Mouse (Mus musculus): Measurements from ENCODE around the gene Crygc.
"Not testable (repeated sequence)": the region's sequence is repeated elsewhere in the genome, so short reads cannot be mapped to it uniquely, and the experiment has no call there.

Crygc gene

GRCm38 (mm10) chr1:65051696-65052095, 21.8 kb downstream of the Crygc start:
- DNase-seq = no peak

DNA sequence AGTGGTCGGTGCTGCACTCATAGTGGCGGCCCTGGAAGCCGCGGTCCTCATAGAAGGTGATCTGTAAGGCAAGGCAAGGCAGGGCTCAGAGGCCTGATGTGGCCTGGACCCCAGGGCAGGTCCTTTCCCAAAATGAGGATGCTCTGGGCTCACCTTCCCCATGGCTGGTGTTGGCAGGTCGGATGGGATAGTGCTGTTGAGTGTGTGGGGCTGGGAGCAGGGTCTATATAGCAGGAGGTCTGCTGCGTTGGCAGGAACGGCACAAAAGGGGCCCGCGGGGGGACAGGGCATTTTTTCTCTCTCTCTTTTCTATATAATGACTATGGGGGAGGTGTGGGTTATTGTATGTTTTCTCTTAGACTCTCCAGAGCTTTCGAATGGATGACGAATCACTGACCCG, 22.5 kb downstream of the Crygc start, which contains the start of gene Cryge:
Gene Cryge (minus strand): TSS at position 198 of the 400 bp plus-strand sequence.
- not testable (repeated sequence) for DNase-seq

GRCm38 (mm10) chr1:65048781-65049180, 24.7 kb downstream of the Crygc start:
- DNase-seq = peak; percentile 46

- DNase-seq = peak; percentile 14
Observed at GRCm38 (mm10) chr1:65046401-65047109, 26.9 kb downstream of the Crygc start.

DNA sequence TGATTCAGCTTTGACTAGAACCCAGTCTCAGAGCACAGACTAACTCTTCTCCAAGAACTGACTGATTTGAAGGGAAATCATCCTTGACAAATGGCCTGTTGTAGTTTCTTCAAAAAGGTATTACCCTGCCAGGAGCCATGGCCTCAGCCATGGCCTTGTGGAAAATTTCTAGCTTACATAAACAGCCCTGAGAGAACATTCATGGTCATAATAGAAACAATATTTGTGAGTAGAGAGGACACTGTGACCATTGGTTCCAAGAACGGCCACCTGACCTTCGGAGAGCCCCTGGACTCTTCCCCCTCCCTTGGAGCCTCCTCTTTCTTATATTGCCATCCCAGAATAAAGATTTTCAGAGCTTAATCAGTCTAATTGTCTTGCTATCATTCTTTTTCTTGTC, 30.1 kb downstream of the Crygc start:
- no peak for DNase-seq

- no peak for DNase-seq
Observed at GRCm38 (mm10) chr1:65041837-65042236, 31.7 kb downstream of the Crygc start.

GRCm38 (mm10) chr1:65040806-65041205, 32.7 kb downstream of the Crygc start:
- no peak for DNase-seq

DNA sequence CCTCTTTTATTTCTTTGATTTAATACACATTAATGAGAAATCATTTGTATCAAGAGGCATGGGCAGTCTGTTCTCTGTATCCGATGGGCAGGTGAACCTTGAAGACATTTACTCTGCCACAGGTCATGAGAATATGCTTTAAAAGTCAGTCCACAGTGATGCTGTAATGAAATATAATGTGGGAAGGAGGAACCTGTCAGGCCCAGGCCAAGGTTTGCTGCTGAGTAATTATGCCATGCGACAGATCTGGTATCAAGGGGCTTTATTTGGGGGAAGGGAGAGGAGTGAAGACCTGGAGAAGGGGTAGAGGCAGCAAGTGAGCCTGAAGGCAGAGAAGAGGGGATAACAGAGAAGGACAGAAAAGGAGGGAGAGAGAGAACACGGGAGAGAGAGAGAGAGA, 33.8 kb downstream of the Crygc start:
- DNase-seq = no peak

GRCm38 (mm10) chr1:65037542-65037941, 35.9 kb downstream of the Crygc start:
- no peak for DNase-seq

GRCm38 (mm10) chr1:65035513-65035912, 38.0 kb downstream of the Crygc start:
- DNase-seq = no peak

- DNase-seq = no peak
Observed at GRCm38 (mm10) chr1:65032641-65033040, 40.8 kb downstream of the Crygc start, which contains the start of gene Akr1cl. Gene Akr1cl (minus strand): TSS chr1:65032759.

- no peak for DNase-seq
Observed at GRCm38 (mm10) chr1:65028206-65028605, 45.3 kb downstream of the Crygc start.

All from kidney, postnatal 14 days (tissue).